Mouse (Mus musculus) intestine, postnatal 0 days (tissue): ENCODE measurements at regions not wholly inside any gene's neighbourhood (a gene's known extent, or its start where the extent isn't known, plus 50 kb on each side); places are given as distances from the start of the nearest gene placed in this dataset.

Source experiments
- ATAC-seq: fragments of 200-750 bp; cut with Nextera tagmentation; 2 replicates; pipeline ENCODE4 v1.8.0; 2017; ENCODE audit warnings: mild to moderate bottlenecking, moderate TSS enrichment, moderate library complexity
- H3K27ac ChIP-seq: fragments of 300-500 bp; sonication (generic); 2 replicates; pipeline ENCODE4 v1.5.1; 2014; ENCODE audit warnings: mild to moderate bottlenecking, low read depth, low read length, moderate library complexity
- H3K27me3 ChIP-seq: fragments of 300-500 bp; sonication (generic); replicated peaks from 2 replicates; pipeline ENCODE4 v1.6.1; 2014; ENCODE audit warnings: low read length, mixed read lengths; ENCODE audit not compliant: control insufficient read depth, insufficient read depth
- H3K36me3 ChIP-seq: fragments of 300-500 bp; sonication (generic); 2 replicates; pipeline ENCODE4 v1.6.1; 2014; ENCODE audit warnings: mild to moderate bottlenecking, moderate library complexity; ENCODE audit not compliant: control insufficient read depth, insufficient read depth
- H3K4me1 ChIP-seq: fragments of 300-500 bp; sonication (generic); replicated peaks from 2 replicates; pipeline ENCODE4 v1.6.1; 2014; ENCODE audit warnings: antibody characterized with exemption, low read length, mixed read lengths; ENCODE audit not compliant: control insufficient read depth, insufficient read depth
- H3K4me2 ChIP-seq: fragments of 300-500 bp; sonication (generic); replicated peaks from 2 replicates; pipeline ENCODE4 v1.6.1; 2014; ENCODE audit warnings: low read depth, mild to moderate bottlenecking, moderate library complexity
- H3K4me3 ChIP-seq: fragments of 300-500 bp; sonication (generic); 2 replicates; pipeline ENCODE4 v1.5.1; 2014; ENCODE audit warnings: low read depth, low read length
- H3K9ac ChIP-seq: fragments of 300-500 bp; sonication (generic); 2 replicates; pipeline ENCODE4 v1.6.1; 2014; ENCODE audit warnings: mild to moderate bottlenecking, low read depth, low read length
- H3K9me3 ChIP-seq: fragments of 300-500 bp; sonication (generic); 2 replicates; pipeline ENCODE4 v1.6.1; 2016; ENCODE audit warnings: mixed run types; ENCODE audit not compliant: control insufficient read depth
- CTCF ChIP-seq: sonication (generic); IDR thresholded peaks from 2 replicates; pipeline ENCODE4 v1.5.1; 2016; ENCODE audit warnings: low read depth, mild to moderate bottlenecking, control low read depth, antibody characterized with exemption, moderate library complexity
- WGBS: fragments of 180-500 bp; shearing (Covaris S2); extraction: QIAGEN DNeasy Blood & Tissue Kit; methylation state at CpG from one replicate; pipeline ENCODE4 v1.1.7; 2014; 5-methylcytosine and 5-hydroxymethylcytosine counted together

- Histone ChIP-seq H3K27me3 (no peaks in the 10 kb centered on the region), H3K36me3 (no peaks in the 10 kb centered on the region), H3K4me1 (peaks cover 2% of the 10 kb centered on the region; the same call in 1 of the 2 replicates), H3K9ac (no peak overlapping the region), H3K9me3 (no peaks in the 10 kb centered on the region), H3K4me3 (no peak overlapping the region), H3K27ac (no peak overlapping the region), H3K4me2 (no peak overlapping the region)
- 81% methylated on average over 1 of the region's 1 CpGs for WGBS
- ATAC-seq: no peak
- no peak for TF ChIP-seq CTCF
Measured at GRCm38 (mm10) chr13:35226944-35227343, 200.0 kb upstream of the Eci2 start.

- no peak overlapping the region for H3K27ac ChIP-seq
- no peak overlapping the region for H3K4me2 ChIP-seq
- H3K4me1 ChIP-seq: peaks cover 2% of the 10 kb centered on the region; the same call in 1 of the 2 replicates
- no peak for TF ChIP-seq CTCF
- H3K36me3 ChIP-seq: no peaks in the 10 kb centered on the region
- H3K4me3 ChIP-seq: no peak overlapping the region
- no peak for ATAC-seq
- H3K9ac ChIP-seq: no peak overlapping the region
- H3K27me3 ChIP-seq: no peaks in the 10 kb centered on the region
- WGBS: 68% methylated on average over 2 of the region's 2 CpGs
- no peaks in the 10 kb centered on the region for H3K9me3 ChIP-seq
Measured at GRCm38 (mm10) chr13:35229601-35230000, 202.7 kb upstream of the Eci2 start.

GRCm38 (mm10) chr13:35233636-35234035 lies 206.7 kb upstream of the Eci2 start:
- no peak for ATAC-seq
- Histone ChIP-seq H3K9ac (no peak overlapping the region), H3K4me2 (no peak overlapping the region), H3K4me3 (no peak overlapping the region), H3K36me3 (no peaks in the 10 kb centered on the region), H3K4me1 (no peaks in the 10 kb centered on the region), H3K27ac (no peak overlapping the region), H3K27me3 (no peaks in the 10 kb centered on the region), H3K9me3 (no peaks in the 10 kb centered on the region)
- WGBS: 92% methylated on average over 1 of the region's 1 CpGs
- no peak for TF ChIP-seq CTCF

GRCm38 (mm10) chr13:35241443-35241842 lies 214.5 kb upstream of the Eci2 start:
- no peak for TF ChIP-seq CTCF
- no peaks in the 10 kb centered on the region for H3K27me3 ChIP-seq
- no peak overlapping the region for H3K9ac ChIP-seq
- no peak overlapping the region for H3K4me2 ChIP-seq
- H3K27ac ChIP-seq: no peak overlapping the region
- no peaks in the 10 kb centered on the region for H3K4me1 ChIP-seq
- H3K9me3 ChIP-seq: no peaks in the 10 kb centered on the region
- 66% methylated on average over 2 of the region's 2 CpGs for WGBS
- H3K4me3 ChIP-seq: no peak overlapping the region
- H3K36me3 ChIP-seq: no peaks in the 10 kb centered on the region
- ATAC-seq: no peak

GRCm38 (mm10) chr13:35243946-35244345 lies 217.1 kb upstream of the Eci2 start:
- no peaks in the 10 kb centered on the region for H3K27me3 ChIP-seq
- no peak overlapping the region for H3K4me3 ChIP-seq
- H3K4me2 ChIP-seq: no peak overlapping the region
- ATAC-seq: no peak
- H3K36me3 ChIP-seq: no peaks in the 10 kb centered on the region
- no peak overlapping the region for H3K27ac ChIP-seq
- no peaks in the 10 kb centered on the region for H3K9me3 ChIP-seq
- H3K9ac ChIP-seq: no peak overlapping the region
- no peaks in the 10 kb centered on the region for H3K4me1 ChIP-seq
- TF ChIP-seq CTCF: no peak

GRCm38 (mm10) chr13:35257386-35257785 lies 230.5 kb upstream of the Eci2 start:
- H3K9me3 ChIP-seq: no peaks in the 10 kb centered on the region
- H3K4me3 ChIP-seq: no peak overlapping the region
- H3K4me2 ChIP-seq: no peak overlapping the region
- ATAC-seq: no peak
- no peaks in the 10 kb centered on the region for H3K36me3 ChIP-seq
- no peak for TF ChIP-seq CTCF
- 78% methylated on average over 2 of the region's 2 CpGs for WGBS
- no peaks in the 10 kb centered on the region for H3K27me3 ChIP-seq
- no peak overlapping the region for H3K9ac ChIP-seq
- H3K4me1 ChIP-seq: no peaks in the 10 kb centered on the region
- H3K27ac ChIP-seq: no peak overlapping the region

- 88% methylated on average over 1 of the region's 1 CpGs for WGBS
- no peak overlapping the region for H3K9ac ChIP-seq
- no peaks in the 10 kb centered on the region for H3K27me3 ChIP-seq
- H3K27ac ChIP-seq: no peak overlapping the region
- H3K36me3 ChIP-seq: no peaks in the 10 kb centered on the region
- no peaks in the 10 kb centered on the region for H3K4me1 ChIP-seq
- H3K4me2 ChIP-seq: no peak overlapping the region
- no peak overlapping the region for H3K4me3 ChIP-seq
- no peak for ATAC-seq
- H3K9me3 ChIP-seq: no peaks in the 10 kb centered on the region
- TF ChIP-seq CTCF: no peak
Measured at GRCm38 (mm10) chr13:35258720-35259119, 231.8 kb upstream of the Eci2 start.
